Mouse (Mus musculus): Measurements from ENCODE around the gene Anks1b.

The Anks1b gene

DNA sequence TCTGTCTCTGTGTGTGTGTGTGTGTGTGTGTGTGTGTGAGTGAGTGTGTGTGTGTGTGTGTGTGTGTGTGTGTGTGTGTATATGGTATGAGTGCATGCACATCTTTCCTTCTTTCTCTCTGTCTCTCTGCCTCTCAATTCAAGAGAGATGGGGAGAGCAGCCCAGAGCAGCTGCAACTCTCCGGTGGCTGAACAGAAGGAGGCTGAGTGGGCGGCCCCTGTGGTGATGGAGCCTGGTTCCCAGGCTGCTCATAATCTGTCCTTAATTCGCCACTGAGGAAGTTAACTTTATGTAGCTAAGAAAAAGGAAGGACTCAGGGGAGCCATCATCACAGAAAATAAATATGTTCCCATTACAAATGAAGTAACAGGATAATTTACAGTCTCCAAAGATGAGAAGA lies 723.3 kb downstream of the Anks1b start:
- no peak for TF ChIP-seq GATA4 (IDR thresholded peaks at IDR 0.05; ENCODE audit: insufficient replicate concordance, low read length)

DNA sequence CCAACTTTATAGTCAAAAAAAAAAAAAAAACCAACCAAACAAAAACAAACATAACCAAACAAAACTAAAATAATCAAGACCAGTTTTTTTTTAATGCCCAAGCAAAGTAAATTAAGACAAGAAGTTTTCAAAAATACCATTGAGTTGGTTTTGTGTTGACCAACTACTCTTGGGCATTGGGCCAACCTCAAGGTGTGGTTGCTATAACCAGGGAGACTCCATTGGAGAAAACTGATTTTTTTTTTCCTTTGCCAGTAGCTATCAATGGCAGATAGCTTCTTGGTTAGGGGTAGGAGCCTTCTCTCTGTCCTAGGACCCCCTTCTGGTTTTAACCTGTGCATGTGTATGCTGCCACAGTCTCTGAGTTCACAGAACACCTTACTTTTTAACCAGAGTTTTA lies 725.8 kb downstream of the Anks1b start:
- no peak for TF ChIP-seq GATA4 (IDR thresholded peaks at IDR 0.05; ENCODE audit: insufficient replicate concordance, low read length)

DNA sequence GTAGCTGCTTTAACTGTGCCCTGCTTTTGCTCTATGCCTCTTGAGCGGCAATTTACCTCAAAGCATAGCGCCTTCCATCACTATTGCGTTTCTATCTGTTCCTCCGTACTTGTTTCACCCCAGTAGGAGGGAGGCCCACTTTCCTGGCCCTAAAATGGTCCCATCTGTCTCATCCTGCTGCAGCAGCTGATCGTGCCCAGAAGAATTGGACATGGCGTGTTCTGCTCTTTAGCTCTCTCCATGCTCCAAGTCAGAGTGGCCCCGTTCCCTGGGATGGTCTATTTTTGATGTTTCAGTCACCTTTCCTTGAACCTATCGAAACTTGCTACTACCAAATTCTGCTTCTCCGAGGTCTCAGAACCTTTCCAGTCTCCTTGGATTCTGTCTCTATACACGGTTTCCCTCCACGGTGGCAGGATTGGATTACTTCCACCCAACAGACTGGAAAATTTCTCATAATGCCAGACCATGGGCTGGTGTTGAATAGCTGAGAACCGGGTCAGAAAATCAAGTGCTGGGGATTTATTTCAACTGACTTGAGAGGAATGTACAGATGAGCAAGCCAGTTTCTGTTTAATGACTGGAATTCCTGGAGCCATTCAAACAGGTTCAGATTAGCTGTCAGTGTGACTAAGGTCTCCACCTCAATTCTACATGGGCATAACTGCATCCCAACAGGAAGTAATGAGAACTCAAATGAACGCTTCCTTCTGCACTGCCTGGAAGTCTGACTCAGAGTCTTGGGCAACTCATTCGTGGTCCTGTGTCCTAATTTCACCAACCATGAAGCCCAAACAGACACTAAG lies 726.6 kb downstream of the Anks1b start:
- TF ChIP-seq GATA4 (IDR thresholded peaks at IDR 0.05; ENCODE audit: insufficient replicate concordance, low read length), result no peak

DNA sequence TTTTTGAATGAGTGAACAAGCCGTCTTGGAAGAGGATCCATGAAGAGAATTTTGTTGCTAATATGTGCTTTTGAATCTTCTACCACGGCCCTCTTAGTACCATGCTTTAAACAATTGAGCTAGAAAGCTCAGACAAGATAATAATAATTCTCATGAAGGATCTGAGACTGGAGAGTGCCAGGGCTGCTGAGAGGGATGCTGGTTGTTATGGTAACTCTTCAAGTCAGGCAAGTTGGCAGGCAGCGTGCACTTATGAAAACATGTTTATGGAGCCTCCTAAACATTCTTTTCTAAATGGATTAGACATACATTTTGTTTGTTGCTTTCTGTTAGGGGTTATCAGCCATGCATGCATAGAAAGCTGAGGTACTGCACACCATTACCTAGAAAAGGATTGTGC lies 734.3 kb downstream of the Anks1b start:
- no peak for TF ChIP-seq GATA4 (IDR thresholded peaks at IDR 0.05; ENCODE audit: insufficient replicate concordance, low read length)

DNA sequence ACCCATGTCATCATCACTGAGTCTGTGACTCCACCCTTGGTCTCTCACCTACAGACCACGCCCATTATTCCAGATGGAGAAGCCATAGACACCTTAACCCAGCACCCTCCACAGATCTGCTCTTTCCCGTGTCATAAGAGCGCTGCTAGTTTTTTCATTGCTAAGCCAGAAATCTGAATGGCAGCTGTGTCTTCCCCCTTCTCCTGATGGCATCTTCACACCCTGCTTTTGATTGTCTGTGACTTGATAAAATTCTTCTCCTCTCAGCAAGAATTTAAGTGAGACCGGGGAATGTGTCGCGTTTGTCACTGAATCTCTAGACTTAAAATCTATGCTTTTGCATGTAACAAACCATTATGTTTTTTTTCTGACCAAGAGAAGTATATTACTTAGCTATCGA lies 736.1 kb downstream of the Anks1b start:
- TF ChIP-seq GATA4 (IDR thresholded peaks at IDR 0.05; ENCODE audit: insufficient replicate concordance, low read length), result no peak

DNA sequence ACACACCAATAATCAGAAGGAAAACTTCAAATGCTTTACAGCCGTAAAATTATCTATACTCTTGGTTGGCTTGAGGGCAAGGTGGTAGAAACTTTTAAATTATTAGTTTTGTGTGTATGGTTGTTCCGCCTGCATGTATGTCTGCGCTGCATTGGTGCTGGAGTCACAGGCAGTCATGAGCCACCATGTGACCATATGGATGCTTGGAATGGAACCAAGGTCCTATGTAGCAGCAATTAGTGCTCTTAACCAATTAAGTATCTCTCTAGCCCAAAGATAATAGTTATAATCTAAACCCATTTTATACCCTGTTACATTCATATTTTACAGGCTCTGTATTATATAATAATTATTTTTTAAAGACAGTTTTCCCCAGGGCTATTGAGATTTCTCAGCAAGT lies 739.7 kb downstream of the Anks1b start:
- no peak for TF ChIP-seq GATA4 (IDR thresholded peaks at IDR 0.05; ENCODE audit: insufficient replicate concordance, low read length)

DNA sequence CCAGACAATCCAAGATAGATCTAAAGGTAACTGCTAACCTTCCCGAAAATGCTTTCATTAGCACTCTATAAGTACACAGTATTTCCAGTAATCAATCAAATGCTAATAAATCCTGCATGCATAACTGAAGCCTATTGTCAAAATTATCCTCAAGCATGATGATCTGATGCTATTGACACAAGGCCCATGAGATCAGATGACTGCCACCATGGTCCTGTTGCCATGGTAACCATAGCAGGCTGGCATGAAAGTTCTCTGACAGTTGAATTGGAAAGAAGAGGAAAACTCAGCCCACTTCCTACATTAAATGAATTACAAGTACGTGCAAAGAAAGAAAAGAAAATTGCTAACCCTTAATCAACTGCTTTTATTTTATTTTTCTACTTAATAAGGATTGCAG lies 741.9 kb downstream of the Anks1b start:
- TF ChIP-seq GATA4 (IDR thresholded peaks at IDR 0.05; ENCODE audit: insufficient replicate concordance, low read length), result no peak

DNA sequence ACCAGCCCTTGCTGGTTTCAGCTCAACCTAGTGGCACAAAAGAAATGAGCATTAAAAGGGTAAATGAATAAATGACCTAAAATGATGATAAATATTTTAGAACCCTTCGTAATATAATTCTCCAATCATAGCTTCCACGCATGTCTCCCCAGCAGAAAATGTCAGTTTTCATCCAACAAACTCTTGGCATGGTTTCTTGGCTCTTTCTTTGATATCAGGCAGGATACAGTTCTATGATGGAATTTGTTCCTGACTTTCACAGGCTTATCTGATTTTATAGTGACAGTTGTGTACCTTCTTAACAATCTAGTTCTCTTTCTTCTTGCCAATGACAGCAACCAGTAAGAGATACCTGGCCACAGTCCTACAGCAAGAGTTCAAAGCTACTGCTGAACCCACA lies 743.3 kb downstream of the Anks1b start:
- no peak for TF ChIP-seq GATA4 (IDR thresholded peaks at IDR 0.05; ENCODE audit: insufficient replicate concordance, low read length)

DNA sequence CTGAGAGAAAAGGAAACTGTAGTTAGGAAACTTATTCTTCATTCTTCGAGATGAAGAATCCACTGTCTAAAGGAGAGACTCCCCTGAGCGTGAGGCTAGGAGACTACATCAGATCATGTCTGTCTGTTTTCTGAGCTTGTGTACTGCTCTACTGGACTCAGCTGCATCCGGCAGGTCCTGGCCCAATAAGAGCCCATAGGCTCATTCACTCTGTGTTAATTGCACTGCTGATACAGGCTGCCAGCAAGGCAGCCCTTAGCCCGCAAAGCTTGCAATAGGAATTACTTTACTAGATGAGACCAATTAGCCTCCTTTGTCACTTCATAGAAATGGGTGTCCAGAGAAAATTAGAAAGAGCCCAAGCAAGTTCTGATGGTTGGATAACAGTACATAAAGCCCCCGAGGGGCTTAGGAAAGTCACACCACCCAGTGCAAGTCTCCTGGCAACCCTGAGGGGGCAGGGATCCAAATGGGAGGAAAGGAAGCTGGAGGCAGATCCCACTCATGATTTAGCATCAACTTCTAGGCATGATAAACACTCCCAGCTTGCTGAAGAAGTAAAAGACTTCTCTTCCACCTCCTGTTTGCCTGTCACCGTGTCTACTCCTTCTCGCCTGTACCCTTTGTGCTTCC lies 744.5 kb downstream of the Anks1b start:
- no peak for TF ChIP-seq GATA4 (IDR thresholded peaks at IDR 0.05; ENCODE audit: insufficient replicate concordance, low read length)

DNA sequence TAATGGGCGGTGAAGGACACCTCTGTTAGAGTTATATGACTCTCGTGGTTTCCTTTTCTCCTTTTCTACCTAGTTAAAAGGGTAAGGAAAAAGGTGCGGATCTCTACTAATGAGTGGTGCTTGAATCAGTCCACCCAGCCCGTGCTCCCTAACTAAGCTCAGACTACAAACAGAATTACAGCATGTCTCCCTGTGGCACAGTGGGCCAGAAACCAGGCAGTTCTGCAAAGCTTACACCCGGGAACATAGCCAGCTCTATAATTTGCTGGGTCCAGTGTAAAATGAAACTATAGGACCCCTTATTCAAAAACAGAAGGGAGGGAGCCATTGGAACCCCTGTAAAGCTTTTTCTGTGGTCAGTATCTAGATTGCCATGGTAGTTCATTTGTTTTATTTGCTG lies 754.2 kb downstream of the Anks1b start:
- TF ChIP-seq GATA4 (IDR thresholded peaks at IDR 0.05; ENCODE audit: insufficient replicate concordance, low read length), result no peak

DNA sequence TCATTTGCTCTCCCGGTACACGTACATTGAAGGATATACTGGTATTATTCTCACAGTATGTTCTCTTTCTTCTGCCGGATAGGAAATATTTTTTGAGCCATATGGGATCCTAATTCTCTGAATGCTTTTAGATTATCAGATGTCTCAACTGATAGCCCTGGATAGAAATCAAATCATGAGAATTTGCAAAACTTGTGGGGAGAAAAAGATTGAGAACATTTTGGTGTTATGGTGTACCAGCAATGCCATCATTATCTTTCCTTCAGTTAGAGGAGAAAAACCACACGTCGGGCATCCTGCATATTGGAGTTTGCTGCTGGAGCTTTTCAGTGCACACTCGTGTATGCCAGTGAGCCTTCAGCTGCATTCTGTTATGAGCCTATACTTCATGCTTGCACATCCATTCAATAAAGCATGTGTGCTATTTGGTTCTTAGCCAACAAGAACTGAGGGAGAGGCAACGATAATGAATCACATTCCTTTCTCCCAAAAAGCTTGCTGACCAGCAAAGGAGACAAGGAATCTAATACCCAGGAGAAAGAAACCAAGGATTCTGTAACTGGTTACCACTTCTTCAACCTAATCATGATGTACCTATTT lies 756.9 kb downstream of the Anks1b start:
- TF ChIP-seq GATA4 (IDR thresholded peaks at IDR 0.05; ENCODE audit: insufficient replicate concordance, low read length), result no peak

DNA sequence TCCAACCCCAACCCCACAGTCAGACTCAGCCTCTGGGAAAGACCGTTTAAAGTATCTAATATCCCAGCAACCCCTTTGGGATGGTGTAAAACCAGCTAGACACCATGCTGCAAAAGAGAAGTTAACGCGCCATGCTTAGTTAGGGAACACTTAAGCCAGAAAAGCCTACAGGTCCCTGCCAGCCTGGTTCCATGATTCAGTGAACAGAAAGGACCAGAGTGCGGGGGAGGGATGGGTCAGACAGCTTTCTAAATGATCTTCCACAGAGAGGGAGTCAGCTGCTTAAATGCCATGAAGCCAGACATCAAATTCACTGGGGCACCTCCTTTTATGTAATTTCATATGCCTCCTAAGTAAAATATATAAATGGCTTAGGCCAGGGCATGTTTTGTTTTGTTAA lies 764.0 kb downstream of the Anks1b start:
- no peak for TF ChIP-seq GATA4 (IDR thresholded peaks at IDR 0.05; ENCODE audit: insufficient replicate concordance, low read length)

DNA sequence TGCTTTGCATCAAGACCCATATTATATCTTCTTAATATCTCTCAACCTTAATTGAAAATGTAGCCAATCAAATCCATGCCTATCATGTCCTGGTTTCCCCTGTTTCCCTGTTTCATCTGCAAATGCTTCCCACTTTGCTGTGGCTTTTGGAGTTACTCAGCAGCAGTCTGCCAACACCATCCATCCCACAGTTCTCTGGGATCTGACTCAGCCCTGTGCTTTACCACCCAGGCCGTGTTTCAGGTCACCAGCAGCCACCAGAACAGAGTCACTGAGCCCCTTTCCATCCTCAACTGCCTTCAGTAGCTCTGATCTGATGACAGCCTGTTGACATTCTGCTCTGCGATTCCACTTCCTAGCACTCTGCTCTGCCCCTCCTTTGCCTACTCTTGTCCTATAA lies 776.4 kb downstream of the Anks1b start:
- TF ChIP-seq GATA4 (IDR thresholded peaks at IDR 0.05; ENCODE audit: insufficient replicate concordance, low read length), result no peak

DNA sequence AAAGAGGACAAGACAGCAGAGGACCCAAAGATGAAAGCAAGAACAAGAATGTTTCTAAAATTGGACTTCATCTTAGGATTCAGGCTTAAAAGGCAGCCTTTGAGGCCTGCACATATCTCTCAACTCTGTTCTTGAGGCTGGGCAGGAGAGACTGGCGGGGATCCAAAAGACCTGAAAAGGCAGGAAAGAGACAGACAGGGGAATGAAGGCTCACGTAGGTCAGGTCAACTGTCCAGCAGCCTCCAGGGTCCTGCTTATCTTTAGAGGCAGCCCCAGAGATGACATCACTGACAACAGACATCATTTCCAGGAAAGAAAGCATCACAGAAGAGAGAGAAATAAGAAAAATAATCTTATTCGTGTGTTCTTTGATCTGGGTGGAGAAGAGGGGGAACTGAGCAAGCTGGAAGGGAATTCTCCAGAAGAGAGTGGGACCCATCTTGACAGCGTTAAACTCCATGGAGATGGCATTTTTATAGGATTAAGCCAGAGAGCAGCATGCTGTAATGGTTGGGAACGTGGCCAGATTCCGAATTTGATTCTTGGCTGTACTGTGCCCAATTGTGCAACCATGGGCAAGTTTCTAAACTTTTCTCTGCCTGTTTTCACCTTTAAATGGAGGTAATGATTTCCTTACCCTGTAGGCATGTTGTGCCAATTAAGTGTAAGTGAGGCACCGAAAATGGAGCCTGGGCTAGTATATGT lies 784.3 kb downstream of the Anks1b start:
- TF ChIP-seq GATA4 (IDR thresholded peaks at IDR 0.05; ENCODE audit: insufficient replicate concordance, low read length), result no peak

DNA sequence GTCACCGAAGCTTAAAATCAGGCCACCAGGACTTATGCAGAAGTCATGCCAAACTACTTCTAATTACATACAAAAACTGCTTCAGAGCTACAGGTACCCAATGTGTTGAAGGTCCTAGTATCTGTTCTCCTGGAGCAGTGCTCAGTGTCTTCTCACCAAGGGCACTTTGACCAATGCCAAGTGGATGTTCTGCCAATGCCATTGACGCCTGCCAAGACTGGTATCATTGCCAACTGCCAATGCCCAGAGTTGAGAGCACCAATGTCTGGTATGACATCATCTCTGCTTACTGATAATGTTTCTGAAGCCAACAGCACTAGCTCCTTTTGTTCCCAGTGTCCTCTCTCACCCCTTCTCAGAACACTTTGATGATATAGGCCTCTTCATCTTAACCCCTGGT lies 793.4 kb downstream of the Anks1b start:
- no peak for TF ChIP-seq GATA4 (IDR thresholded peaks at IDR 0.05; ENCODE audit: insufficient replicate concordance, low read length)

DNA sequence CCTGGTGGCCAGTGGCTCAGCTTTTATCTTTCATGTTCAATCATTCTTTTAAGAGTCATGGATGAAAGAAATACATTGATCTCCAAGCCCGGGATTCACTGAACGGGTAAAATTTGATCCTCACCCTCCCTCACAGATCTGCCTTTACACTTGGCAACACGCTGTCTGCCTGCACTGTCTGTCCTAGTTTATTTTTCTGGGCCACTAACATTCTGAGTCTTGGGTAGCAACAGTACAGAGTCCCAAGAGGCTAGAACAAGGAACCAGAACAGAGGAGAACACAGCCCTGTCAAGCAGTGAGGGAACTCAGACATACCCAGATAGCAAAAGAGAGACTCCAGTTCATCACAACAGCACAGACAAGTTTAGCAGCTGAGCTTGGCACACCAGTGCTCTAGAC lies 797.0 kb downstream of the Anks1b start:
- TF ChIP-seq GATA4 (IDR thresholded peaks at IDR 0.05; ENCODE audit: insufficient replicate concordance, low read length), result no peak

Data from liver, adult (tissue).